Mouse (Mus musculus): ENCODE measurements around the gene Inpp4b.
"Not testable (repeated sequence)": the region's sequence is repeated elsewhere in the genome, so short reads cannot be mapped to it uniquely, and the experiment has no call there.

Inpp4b gene

DNA sequence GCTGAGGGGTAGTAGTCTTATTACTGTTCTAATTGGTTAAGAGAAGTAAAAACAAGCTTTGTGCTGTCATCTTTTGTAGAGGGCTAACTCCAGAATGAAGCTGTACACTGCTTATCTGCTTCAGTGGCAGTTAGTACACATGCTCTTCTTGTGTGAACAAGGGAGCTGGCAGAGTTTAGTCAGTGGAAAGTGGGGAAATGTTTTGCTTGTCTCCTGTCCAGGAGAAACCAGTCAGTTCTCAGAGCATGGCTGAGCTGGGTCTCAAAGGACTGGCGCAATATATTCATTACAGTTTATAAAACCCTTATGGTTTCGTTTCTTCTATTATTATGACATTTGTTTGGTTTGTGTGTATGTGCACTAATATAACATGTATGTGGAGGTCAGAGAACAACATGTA, 610.7 kb downstream of the Inpp4b start:
- DNase-seq (ENCODE audit: low read depth, low spot score), result no peak

DNA sequence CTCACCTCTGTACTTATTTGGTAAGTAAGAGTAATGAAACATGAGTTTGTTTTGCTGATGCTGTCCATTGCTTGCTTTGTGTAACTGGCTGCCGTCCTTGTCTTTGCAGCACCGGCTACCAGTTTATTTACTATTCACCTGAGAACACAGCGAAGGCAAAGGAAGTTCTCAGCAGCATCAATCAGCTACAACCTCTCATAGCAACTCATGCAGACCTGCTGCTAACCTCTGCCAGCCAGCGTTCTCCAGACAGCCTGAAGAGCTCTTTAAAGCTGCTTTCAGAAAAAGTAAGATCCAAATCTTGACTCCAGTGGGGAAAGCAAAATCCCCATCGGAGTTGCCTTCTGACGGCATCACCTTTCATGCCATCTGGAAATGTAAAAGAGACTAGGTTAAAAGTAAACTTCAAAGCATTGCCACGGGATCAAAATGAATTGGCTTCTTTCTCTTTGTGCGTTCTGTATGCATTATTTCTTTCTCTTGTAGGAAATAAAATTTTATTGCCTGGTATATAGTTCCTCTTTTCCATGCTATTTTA, 642.8 kb downstream of the Inpp4b start:
- DNase-seq (ENCODE audit: low read depth, low spot score), result no peak

GRCm38 (mm10) chr8:81992966-81993365, 650.6 kb downstream of the Inpp4b start:
- DNase-seq (ENCODE audit: low read depth, low spot score), result no peak

DNA sequence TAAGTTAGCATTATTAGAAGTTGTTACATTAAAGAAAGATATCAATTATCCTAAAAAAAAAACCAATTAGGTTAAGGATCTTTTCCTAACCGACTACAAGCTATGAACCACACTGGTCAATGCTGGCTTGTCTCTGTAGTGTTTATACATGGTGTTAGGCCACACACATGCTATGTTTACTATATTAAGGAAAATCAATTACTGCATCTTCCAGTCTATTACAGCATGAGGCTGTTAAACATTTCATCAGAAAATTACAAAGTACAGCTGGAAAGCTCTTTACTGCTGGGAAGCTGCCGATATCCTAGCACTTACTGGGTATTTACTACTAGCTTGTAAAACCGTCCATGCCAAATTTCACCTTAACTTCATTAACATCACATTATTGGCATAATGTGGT, 653.9 kb downstream of the Inpp4b start:
- DNase-seq (ENCODE audit: low read depth, low spot score), result no peak

GRCm38 (mm10) chr8:81996823-81997222, 654.5 kb downstream of the Inpp4b start:
- DNase-seq (ENCODE audit: low read depth, low spot score), result no peak

GRCm38 (mm10) chr8:82004158-82004557, 661.8 kb downstream of the Inpp4b start:
- DNase-seq (ENCODE audit: low read depth, low spot score), result no peak

GRCm38 (mm10) chr8:82005466-82005865, 663.1 kb downstream of the Inpp4b start:
- DNase-seq (ENCODE audit: low read depth, low spot score), result no peak

DNA sequence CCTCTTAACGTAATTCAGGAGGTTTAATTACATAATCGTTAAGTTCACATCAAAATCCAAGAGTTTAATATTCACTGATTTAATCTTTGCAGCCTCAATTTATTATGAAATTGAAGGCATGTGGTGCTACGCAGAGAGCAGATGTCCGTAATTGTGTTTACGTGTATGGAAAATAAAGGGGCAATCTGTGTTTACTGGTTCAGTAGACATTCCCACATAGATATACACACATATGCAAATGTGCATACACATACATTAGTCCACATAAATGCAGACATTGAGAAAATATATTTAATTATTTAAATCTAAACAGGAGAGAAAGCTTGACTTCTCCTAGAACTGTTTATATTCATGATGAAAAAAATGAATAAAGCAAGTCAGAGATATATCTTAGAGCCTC, 675.4 kb downstream of the Inpp4b start:
- no peak for DNase-seq (ENCODE audit: low read depth, low spot score)

DNA sequence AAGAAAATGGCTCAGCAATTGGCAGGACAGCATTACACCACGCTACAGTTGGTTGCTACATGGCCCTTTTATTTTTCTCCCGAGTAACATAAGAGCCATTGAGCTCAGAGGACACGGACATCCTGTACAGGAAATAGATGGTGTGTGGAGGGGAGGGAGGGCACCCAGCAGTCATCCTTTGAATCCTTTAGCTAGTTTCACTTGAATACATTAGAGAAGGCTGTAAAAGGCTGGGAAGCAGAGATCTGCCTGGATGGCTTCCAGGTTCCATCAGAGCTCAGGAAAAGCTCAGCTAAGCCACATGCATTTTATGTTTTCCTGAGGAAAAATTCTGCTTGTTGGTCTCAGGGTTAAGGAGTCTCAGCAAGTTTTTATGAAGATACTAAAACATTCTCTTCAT, 685.0 kb downstream of the Inpp4b start:
- peak; percentile 48 for DNase-seq (ENCODE audit: low read depth, low spot score)

DNA sequence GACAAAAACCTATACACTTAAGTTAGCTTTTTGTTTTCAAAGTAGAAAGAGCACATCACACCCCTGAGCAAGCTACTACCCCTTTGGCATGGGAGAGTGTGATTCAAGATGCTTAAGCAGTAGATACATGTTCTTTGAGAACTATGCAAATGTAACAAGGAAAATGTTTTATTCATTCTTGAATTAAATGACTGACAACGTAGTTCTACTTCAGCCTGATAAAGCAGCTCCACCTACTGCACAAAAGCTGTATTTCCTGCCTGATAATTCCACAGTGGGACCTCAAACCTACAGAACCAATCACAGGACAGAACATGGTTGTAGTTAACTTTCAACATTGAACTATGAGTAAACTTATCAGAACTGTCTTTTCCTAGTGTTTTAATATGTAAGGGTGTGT, 686.5 kb downstream of the Inpp4b start:
- DNase-seq (ENCODE audit: low read depth, low spot score), result peak; percentile 35

GRCm38 (mm10) chr8:82032035-82032434, 689.7 kb downstream of the Inpp4b start:
- not testable (repeated sequence) for DNase-seq (ENCODE audit: low read depth, low spot score)

GRCm38 (mm10) chr8:82054030-82054429, 711.7 kb downstream of the Inpp4b start:
- no peak for DNase-seq (ENCODE audit: low read depth, low spot score)

DNA sequence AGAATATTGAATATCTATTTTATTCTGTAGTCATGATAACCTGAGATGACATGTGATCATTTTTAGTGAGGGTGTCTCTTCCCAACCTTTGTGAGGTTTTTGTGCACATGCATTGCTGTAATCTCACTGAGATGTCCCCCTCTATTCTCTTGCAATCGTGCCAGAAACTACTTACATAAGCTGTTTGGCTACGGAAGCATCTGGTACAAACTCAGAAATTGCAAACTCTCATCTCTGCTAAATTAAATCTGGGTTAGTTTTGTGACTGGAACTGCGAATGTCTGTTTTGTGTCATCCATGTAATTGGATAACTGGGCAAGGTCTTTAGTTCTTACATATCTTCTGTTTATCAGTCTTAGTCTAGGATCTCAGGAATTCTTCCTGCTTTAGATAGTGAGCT, 725.3 kb downstream of the Inpp4b start:
- no peak for DNase-seq (ENCODE audit: low read depth, low spot score)

GRCm38 (mm10) chr8:82079267-82079666, 736.9 kb downstream of the Inpp4b start:
- no peak for DNase-seq (ENCODE audit: low read depth, low spot score)

- not testable (repeated sequence) for DNase-seq (ENCODE audit: low read depth, low spot score)
Observed at GRCm38 (mm10) chr8:82086631-82087030, 744.3 kb downstream of the Inpp4b start.

GRCm38 (mm10) chr8:82090901-82091300, 748.5 kb downstream of the Inpp4b start:
- DNase-seq (ENCODE audit: low read depth, low spot score), result no peak

DNA sequence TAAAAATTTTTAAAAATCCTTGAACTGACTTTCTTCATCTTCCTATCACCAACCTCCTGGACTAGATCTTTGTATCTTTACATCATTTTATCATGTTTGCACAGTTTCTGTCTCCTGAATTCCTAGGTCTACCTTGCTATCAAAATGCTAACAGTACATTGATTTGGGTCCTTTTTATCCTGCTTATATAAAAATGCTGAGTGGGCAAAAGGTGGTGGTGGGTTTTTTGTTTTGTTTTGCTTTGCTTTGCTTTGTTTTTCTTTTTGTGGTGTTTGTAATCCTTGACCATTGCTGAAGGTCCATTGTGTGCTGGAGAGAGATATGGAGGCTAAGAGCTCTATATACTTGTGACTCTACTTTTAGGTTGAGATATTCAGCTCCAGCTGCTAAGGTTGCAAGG, 750.9 kb downstream of the Inpp4b start:
- no peak for DNase-seq (ENCODE audit: low read depth, low spot score)

- no peak for DNase-seq (ENCODE audit: low read depth, low spot score)
Observed at GRCm38 (mm10) chr8:82104560-82104959, 762.2 kb downstream of the Inpp4b start.

- DNase-seq (ENCODE audit: low read depth, low spot score), result no peak
Observed at GRCm38 (mm10) chr8:82106131-82106530, 763.8 kb downstream of the Inpp4b start.

DNA sequence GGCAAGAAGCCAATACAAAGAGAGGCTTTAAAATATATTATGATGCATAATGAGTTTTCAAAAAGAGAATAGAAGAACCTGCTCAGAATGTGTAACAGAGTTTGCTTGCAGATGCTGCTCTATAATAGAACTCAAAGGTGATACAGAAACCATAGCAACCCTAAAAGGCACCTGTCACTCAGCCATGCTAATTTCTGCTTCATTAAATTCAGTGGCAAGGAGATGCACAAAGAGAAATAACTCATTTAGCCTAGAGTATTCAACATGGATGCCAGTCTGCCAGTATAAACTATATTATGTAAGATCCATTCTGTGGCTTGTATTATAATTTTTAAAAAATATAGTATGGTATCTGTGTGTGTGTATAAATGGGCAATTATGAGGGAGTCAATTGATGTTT, 807.9 kb downstream of the Inpp4b start:
- DNase-seq (ENCODE audit: low read depth, low spot score), result no peak

DNA sequence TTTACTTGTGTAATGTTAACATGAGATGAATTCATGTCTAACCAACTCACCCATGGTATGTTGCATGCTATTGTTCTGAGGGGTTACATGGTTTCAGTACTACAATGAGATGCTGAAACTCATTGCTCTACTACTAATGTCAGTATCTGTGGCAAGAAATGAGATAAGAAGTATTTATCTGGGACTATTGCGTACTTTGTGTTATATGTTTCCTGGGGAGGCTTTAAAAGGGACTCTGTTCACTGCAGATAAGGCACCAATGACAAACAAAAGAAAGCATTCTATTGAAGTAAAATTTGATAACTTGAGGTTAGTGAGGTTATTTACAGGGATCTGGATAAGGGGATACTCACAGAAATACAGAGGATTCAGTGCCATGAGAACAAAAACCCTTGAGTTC, 815.6 kb downstream of the Inpp4b start:
- no peak for DNase-seq (ENCODE audit: low read depth, low spot score)
